Mouse (Mus musculus) thymus, adult 2 months (tissue): ENCODE results near the gene Sympk.

ENCODE experiments used
- CTCF ChIP-seq: fragments of 200-500 bp; IDR thresholded peaks from 2 replicates; pipeline ENCODE4 v1.5.1; 2012; ENCODE audit warnings: mild to moderate bottlenecking, control low read depth, low read length, moderate library complexity, borderline replicate concordance; ENCODE audit not compliant: control insufficient read depth, poor library complexity, insufficient read depth; ENCODE audit errors: extremely low read depth
- POLR2A ChIP-seq: fragments of 200-500 bp; IDR thresholded peaks from 2 replicates; pipeline ENCODE4 v1.6.1; 2012; ENCODE audit warnings: mild to moderate bottlenecking, low read length, control low read depth, moderate library complexity; ENCODE audit not compliant: control insufficient read depth, poor library complexity, insufficient read depth; ENCODE audit errors: extremely low read depth

DNA sequence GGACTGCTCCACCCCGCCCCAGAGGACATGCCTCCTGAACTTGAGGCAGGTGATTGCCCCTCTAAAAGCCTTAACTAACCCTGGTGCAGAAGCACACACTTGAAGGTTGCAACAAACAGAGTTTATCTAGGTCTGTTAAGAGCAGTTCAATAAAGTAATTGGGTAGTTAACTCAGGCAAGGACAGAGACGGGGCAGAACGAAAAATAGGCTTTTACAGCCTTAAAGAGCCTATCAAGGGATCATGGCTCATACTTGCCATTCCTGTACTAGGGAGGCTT, 22.4 kb upstream of the Sympk start:
- TF ChIP-seq CTCF, result no peak
- TF ChIP-seq POLR2A, result no peak
